Mouse (Mus musculus) kidney, embryonic 14.5 days (tissue): Measurements from ENCODE around the gene Lrg1. TPM values are rescaled to one million over a fixed set of nuclear protein-coding genes. Genes with fewer than 3 reads are reported as not detected.

Experiments used
- ATAC-seq: fragments of 200-750 bp; cut with Nextera tagmentation; 2 replicates; pipeline ENCODE4 v1.8.0; 2017; ENCODE audit warnings: moderate number of reproducible peaks, mild to moderate bottlenecking, moderate TSS enrichment, moderate library complexity; ENCODE audit not compliant: low FRiP score, low TSS enrichment
- H3K27ac ChIP-seq: fragments of 300-500 bp; sonication (generic); 2 replicates; pipeline ENCODE4 v1.5.1; 2014; ENCODE audit warnings: low read depth, mild to moderate bottlenecking, low read length, moderate library complexity, mixed read lengths
- H3K27me3 ChIP-seq: fragments of 300-500 bp; sonication (generic); 2 replicates; pipeline ENCODE4 v1.6.1; 2014; ENCODE audit warnings: mild to moderate bottlenecking, low read length; ENCODE audit not compliant: control insufficient read depth, insufficient read depth
- H3K36me3 ChIP-seq: fragments of 300-500 bp; sonication (generic); 2 replicates; pipeline ENCODE4 v1.6.1; 2014; ENCODE audit warnings: low read length, mixed read lengths; ENCODE audit not compliant: control insufficient read depth, insufficient read depth
- H3K4me1 ChIP-seq: fragments of 300-500 bp; sonication (generic); 2 replicates; pipeline ENCODE4 v1.6.1; 2014; ENCODE audit warnings: low read length, mixed read lengths; ENCODE audit not compliant: control insufficient read depth, insufficient read depth
- H3K4me2 ChIP-seq: fragments of 300-500 bp; sonication (generic); replicated peaks from 2 replicates; pipeline ENCODE4 v1.6.1; 2014; ENCODE audit warnings: low read depth, mild to moderate bottlenecking, low read length
- H3K4me3 ChIP-seq: fragments of 300-500 bp; sonication (generic); 2 replicates; pipeline ENCODE4 v1.5.1; 2014; ENCODE audit warnings: mild to moderate bottlenecking, low read length
- H3K9ac ChIP-seq: fragments of 300-500 bp; sonication (generic); 2 replicates; pipeline ENCODE4 v1.6.1; 2014; ENCODE audit warnings: low read depth, mild to moderate bottlenecking, low read length, moderate library complexity
- H3K9me3 ChIP-seq: fragments of 300-500 bp; sonication (generic); 2 replicates; pipeline ENCODE4 v1.6.1; 2016; ENCODE audit warnings: low read length; ENCODE audit not compliant: control insufficient read depth
- WGBS: fragments of 180-500 bp; shearing (Covaris S2); extraction: QIAGEN DNeasy Blood & Tissue Kit; methylation state at CpG from one replicate; pipeline ENCODE4 v1.1.7; 2014; 5-methylcytosine and 5-hydroxymethylcytosine counted together
- polyA plus RNA-seq: library from polyadenylated mRNA; unstranded; fragments of >200 nt; fragmentation: Nextera tagmentation; extraction: Ambion mirVana; gene quantifications from 2 replicates; pipeline ENCODE4 v1.2.1, GENCODE M21; 2014

Lrg1 gene
- polyA plus RNA-seq, 1 experiment from 2014 or later: not detected

- Histone ChIP-seq H3K27ac (no peak within 1 kb of the TSS), H3K9ac (peak within 1 kb of the TSS; percentile 47), H3K4me3 (peak within 1 kb of the TSS; percentile 52), H3K36me3 (no peaks in the 10 kb centered on the region), H3K27me3 (peaks cover 53% of the 10 kb centered on the region), H3K4me1 (peaks cover 20% of the 10 kb centered on the region), H3K4me2 (peak within 1 kb of the TSS; percentile 83), H3K9me3 (no peaks in the 10 kb centered on the region)
- ATAC-seq: no peak
- 1% methylated on average over 59 of the region's 79 CpGs for WGBS
These were observed 18.2 kb upstream of the Lrg1 start, which contains the start of gene Sema6b for GRCm38 (mm10) chr17:56139858-56140595. Gene Sema6b (minus strand): TSS chr17:56140343.

GRCm38 (mm10) chr17:56139355-56139754 is 17.6 kb upstream of the Lrg1 start:
- 13% methylated on average over 19 of the region's 21 CpGs for WGBS
- no peaks in the 10 kb centered on the region for H3K9me3 ChIP-seq
- H3K4me1 ChIP-seq: peaks cover 22% of the 10 kb centered on the region
- H3K27me3 ChIP-seq: peaks cover 49% of the 10 kb centered on the region
- H3K9ac ChIP-seq: peak overlapping the region; percentile 32; the same call in 1 of the 2 replicates
- H3K4me3 ChIP-seq: peak overlapping the region; percentile 52
- H3K27ac ChIP-seq: no peak overlapping the region
- ATAC-seq: no peak
- H3K4me2 ChIP-seq: peak overlapping the region; percentile 83
- no peaks in the 10 kb centered on the region for H3K36me3 ChIP-seq

- 0 out of 2 replicates have a peak overlapping the region, but pooled peaks have one; percentile 24 for H3K9ac ChIP-seq
- H3K4me1 ChIP-seq: peaks cover 35% of the 10 kb centered on the region
- no peaks in the 10 kb centered on the region for H3K9me3 ChIP-seq
- H3K27me3 ChIP-seq: peaks cover 39% of the 10 kb centered on the region
- no peak for ATAC-seq
- H3K4me3 ChIP-seq: peak overlapping the region; percentile 16; the same call in 1 of the 2 replicates
- no peak overlapping the region for H3K27ac ChIP-seq
- H3K36me3 ChIP-seq: no peaks in the 10 kb centered on the region
- H3K4me2 ChIP-seq: peak overlapping the region; percentile 27; the same call in 1 of the 2 replicates
- WGBS: 15% methylated on average over 25 of the region's 25 CpGs
These were observed 16.2 kb upstream of the Lrg1 start for GRCm38 (mm10) chr17:56137839-56138613.

- Histone ChIP-seq H3K4me3 (no peak overlapping the region), H3K9me3 (no peaks in the 10 kb centered on the region), H3K4me2 (no peak overlapping the region), H3K9ac (no peak overlapping the region), H3K4me1 (peaks cover 31% of the 10 kb centered on the region), H3K27ac (no peak overlapping the region), H3K27me3 (peaks cover 33% of the 10 kb centered on the region), H3K36me3 (no peaks in the 10 kb centered on the region)
- WGBS: 85% methylated on average over 7 of the region's 7 CpGs
- no peak for ATAC-seq
These were observed 14.8 kb upstream of the Lrg1 start for GRCm38 (mm10) chr17:56136558-56136957.

- Histone ChIP-seq H3K9ac (peak overlapping the region; percentile 35; the same call in 1 of the 2 replicates), H3K27me3 (peaks cover 16% of the 10 kb centered on the region), H3K4me3 (peak overlapping the region; percentile 14), H3K4me2 (peak overlapping the region; percentile 45), H3K27ac (no peak overlapping the region), H3K36me3 (no peaks in the 10 kb centered on the region), H3K9me3 (no peaks in the 10 kb centered on the region), H3K4me1 (peaks cover 24% of the 10 kb centered on the region)
- ATAC-seq: peak; percentile 16
- 5% methylated on average over 27 of the region's 27 CpGs for WGBS
These were observed 12.7 kb upstream of the Lrg1 start for GRCm38 (mm10) chr17:56134463-56134971.

GRCm38 (mm10) chr17:56133457-56134363 is 11.9 kb upstream of the Lrg1 start:
- peaks cover 8% of the 10 kb centered on the region for H3K27me3 ChIP-seq
- H3K4me2 ChIP-seq: peak overlapping the region; percentile 45
- no peaks in the 10 kb centered on the region for H3K9me3 ChIP-seq
- 17% methylated on average over 21 of the region's 21 CpGs for WGBS
- H3K36me3 ChIP-seq: no peaks in the 10 kb centered on the region
- H3K27ac ChIP-seq: peak overlapping the region; percentile 55; the same call in 1 of the 2 replicates
- H3K4me1 ChIP-seq: peaks cover 20% of the 10 kb centered on the region; the same call in 1 of the 2 replicates
- peak overlapping the region; percentile 35; the same call in 1 of the 2 replicates for H3K9ac ChIP-seq
- peak; percentile 68 for ATAC-seq
- H3K4me3 ChIP-seq: peak overlapping the region; percentile 14

GRCm38 (mm10) chr17:56132661-56133060 is 10.9 kb upstream of the Lrg1 start:
- H3K9me3 ChIP-seq: no peaks in the 10 kb centered on the region
- peaks cover 15% of the 10 kb centered on the region; the same call in 1 of the 2 replicates for H3K4me1 ChIP-seq
- no peak overlapping the region for H3K27ac ChIP-seq
- no peaks in the 10 kb centered on the region for H3K27me3 ChIP-seq
- no peak overlapping the region for H3K9ac ChIP-seq
- H3K4me2 ChIP-seq: no peak overlapping the region
- no peak overlapping the region for H3K4me3 ChIP-seq
- 4% methylated on average over 14 of the region's 14 CpGs for WGBS
- ATAC-seq: no peak
- no peaks in the 10 kb centered on the region for H3K36me3 ChIP-seq

GRCm38 (mm10) chr17:56131814-56132213 is 10.0 kb upstream of the Lrg1 start:
- no peak overlapping the region for H3K4me3 ChIP-seq
- H3K4me1 ChIP-seq: peaks cover 15% of the 10 kb centered on the region; the same call in 1 of the 2 replicates
- no peaks in the 10 kb centered on the region for H3K36me3 ChIP-seq
- no peak for ATAC-seq
- no peak overlapping the region for H3K27ac ChIP-seq
- H3K9me3 ChIP-seq: no peaks in the 10 kb centered on the region
- H3K9ac ChIP-seq: no peak overlapping the region
- 52% methylated on average over 7 of the region's 7 CpGs for WGBS
- no peaks in the 10 kb centered on the region for H3K27me3 ChIP-seq
- H3K4me2 ChIP-seq: no peak overlapping the region
